Mouse (Mus musculus): Measurements from ENCODE around the gene Mad2l1bp. TPM values are rescaled to one million over a fixed set of nuclear protein-coding genes. Genes with fewer than 3 reads are reported as not detected.

Mad2l1bp gene
- total and polyA plus RNA-seq, 2 experiments: 3.7 to 12.9 TPM

DNA sequence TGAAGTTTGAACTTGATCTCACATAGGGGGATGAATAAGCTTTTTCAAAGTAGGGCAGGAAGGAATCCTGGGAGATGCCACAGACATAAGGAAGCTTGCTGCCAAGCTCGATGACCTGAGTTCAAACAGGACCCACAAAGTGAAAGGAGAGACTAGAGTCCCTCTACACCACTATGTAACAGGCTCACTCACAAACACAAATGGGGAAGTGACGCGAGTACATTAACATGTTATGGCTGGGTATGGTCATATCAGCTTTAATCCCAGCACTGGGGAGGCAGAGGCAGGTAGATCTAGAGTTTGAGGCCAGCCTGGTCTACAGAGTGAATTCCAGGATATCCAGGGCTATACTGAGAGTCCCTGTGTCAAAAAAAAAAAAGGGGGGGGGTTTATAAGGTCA lies 983 bp upstream of the Mad2l1bp start:
- DNase-seq (ENCODE audit: extremely low read depth, low read depth, low spot score): no peak
- no peak for TF ChIP-seq POLR2A (IDR thresholded peaks at IDR 0.05; ENCODE audit: extremely low read depth, insufficient read depth, low read length)
- TF ChIP-seq CTCF (IDR thresholded peaks at IDR 0.05; ENCODE audit: low read depth, low read length): no peak
- H3K27ac ChIP-seq (replicated peaks; ENCODE audit: insufficient read depth, low read depth, low read length): no peak overlapping the region
- WGBS: 93% methylated on average over 3 of the region's 3 CpGs
- H3K79me2 ChIP-seq (ENCODE audit: control insufficient read depth, insufficient read depth, low read length): peaks cover 7% of the 10 kb centered on the region; the same call in 1 of the 2 replicates
- H3K4me1 ChIP-seq (ENCODE audit: control insufficient read depth, insufficient read depth, low read length): peaks cover 9% of the 10 kb centered on the region
- no peak overlapping the region for H3K4me3 ChIP-seq (ENCODE audit: insufficient read depth, low read depth, low read length)
- no peaks in the 10 kb centered on the region for H3K36me3 ChIP-seq (ENCODE audit: control insufficient read depth, insufficient read depth, low read length)
- H3K27me3 ChIP-seq (ENCODE audit: control insufficient read depth, insufficient read depth, low read length): no peaks in the 10 kb centered on the region
- H3K9ac ChIP-seq (ENCODE audit: low read depth, low read length): no peak overlapping the region

DNA sequence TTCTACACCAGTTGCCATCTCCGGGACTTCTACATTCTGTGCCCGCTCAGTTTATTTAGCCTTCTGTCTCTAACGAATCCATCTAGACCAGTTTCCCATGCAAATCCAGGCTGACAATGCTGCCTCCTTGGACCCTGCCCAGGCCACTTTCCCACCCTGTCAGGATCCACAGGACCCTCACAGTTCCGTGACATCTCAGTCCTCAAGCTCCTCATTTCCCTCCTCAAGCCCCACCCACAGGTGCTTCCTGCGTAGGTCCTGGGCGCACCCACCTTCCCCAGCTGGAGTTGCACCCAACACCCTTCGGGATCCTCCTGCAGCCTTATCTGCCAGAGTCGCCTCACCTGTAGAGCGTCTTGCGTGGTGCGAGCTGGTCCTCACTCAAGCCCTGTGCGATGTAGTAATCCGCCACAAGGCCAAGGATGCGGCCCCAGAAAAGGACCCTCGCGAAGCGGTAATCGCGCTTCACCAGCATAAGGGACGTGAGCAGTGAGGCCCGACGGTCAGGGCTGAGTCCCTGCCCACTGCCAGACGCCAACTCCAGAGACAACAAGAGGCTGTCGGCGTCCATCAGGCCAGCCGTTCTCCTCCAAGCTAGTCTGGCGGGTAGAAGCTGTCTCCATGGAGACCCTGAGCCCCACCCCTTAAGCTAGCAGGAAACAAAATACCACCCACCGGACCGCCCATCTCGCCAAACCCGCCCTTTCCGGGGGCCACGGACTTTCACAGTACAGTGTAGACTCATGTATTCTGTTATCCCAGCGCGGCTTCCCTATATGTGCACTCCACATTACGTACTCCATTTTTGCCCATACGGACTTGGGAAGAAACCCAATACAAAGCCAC lies 9.6 kb downstream of the Mad2l1bp start, which contains the start of gene Rsph9:
TSS of gene Rsph9 (minus strand) at position 639 of the 846 bp plus-strand sequence.
- Histone ChIP-seq H3K9ac (ENCODE audit: low read depth, low read length) (peak within 1 kb of the TSS; percentile 20; the same call in 1 of the 2 replicates), H3K36me3 (ENCODE audit: control insufficient read depth, insufficient read depth, low read length) (peaks cover 14% of the 10 kb centered on the region), H3K4me3 (ENCODE audit: insufficient read depth, low read depth, low read length) (peak within 1 kb of the TSS; percentile 44), H3K4me1 (ENCODE audit: control insufficient read depth, insufficient read depth, low read length) (peaks cover 6% of the 10 kb centered on the region), H3K79me2 (ENCODE audit: control insufficient read depth, insufficient read depth, low read length) (no peaks in the 10 kb centered on the region), H3K27me3 (ENCODE audit: control insufficient read depth, insufficient read depth, low read length) (no peaks in the 10 kb centered on the region), H3K27ac (replicated peaks; ENCODE audit: insufficient read depth, low read depth, low read length) (no peak within 1 kb of the TSS)
- WGBS: 13% methylated on average over 37 of the region's 37 CpGs
- peak; percentile 44 for DNase-seq (ENCODE audit: extremely low read depth, low read depth, low spot score)
- no peak for TF ChIP-seq POLR2A (IDR thresholded peaks at IDR 0.05; ENCODE audit: extremely low read depth, insufficient read depth, low read length)
- no peak for TF ChIP-seq CTCF (IDR thresholded peaks at IDR 0.05; ENCODE audit: low read depth, low read length)

DNA sequence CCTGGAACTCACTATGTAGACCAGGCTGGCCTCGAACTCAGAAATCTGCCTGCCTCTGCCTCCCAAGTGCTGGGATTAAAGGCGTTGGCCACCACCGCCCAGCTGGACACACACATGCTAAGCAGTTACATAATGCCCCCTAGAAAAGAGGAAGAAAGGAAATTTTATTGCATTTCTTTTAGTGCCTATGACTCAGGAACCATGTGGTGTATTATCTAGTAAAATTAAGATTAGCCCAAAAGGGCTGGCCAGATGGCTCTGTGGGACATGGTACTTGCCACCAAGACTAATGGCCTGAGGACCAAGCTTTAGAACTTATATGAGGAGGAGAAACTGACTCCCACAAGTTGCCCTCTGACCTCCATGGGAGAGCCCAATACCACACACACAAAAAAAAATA lies 13.5 kb downstream of the Mad2l1bp start:
- no peaks in the 10 kb centered on the region for H3K36me3 ChIP-seq (ENCODE audit: control insufficient read depth, insufficient read depth, low read length)
- WGBS: 94% methylated on average over 3 of the region's 3 CpGs
- no peak for DNase-seq (ENCODE audit: extremely low read depth, low read depth, low spot score)
- H3K27ac ChIP-seq (replicated peaks; ENCODE audit: insufficient read depth, low read depth, low read length): peak overlapping the region; percentile 62; the same call in 1 of the 2 replicates
- no peaks in the 10 kb centered on the region for H3K79me2 ChIP-seq (ENCODE audit: control insufficient read depth, insufficient read depth, low read length)
- H3K4me3 ChIP-seq (ENCODE audit: insufficient read depth, low read depth, low read length): no peak overlapping the region
- no peak for TF ChIP-seq POLR2A (IDR thresholded peaks at IDR 0.05; ENCODE audit: extremely low read depth, insufficient read depth, low read length)
- TF ChIP-seq CTCF (IDR thresholded peaks at IDR 0.05; ENCODE audit: low read depth, low read length): no peak
- peaks cover 10% of the 10 kb centered on the region; the same call in 1 of the 2 replicates for H3K4me1 ChIP-seq (ENCODE audit: control insufficient read depth, insufficient read depth, low read length)
- no peak overlapping the region for H3K9ac ChIP-seq (ENCODE audit: low read depth, low read length)
- no peaks in the 10 kb centered on the region for H3K27me3 ChIP-seq (ENCODE audit: control insufficient read depth, insufficient read depth, low read length)

DNA sequence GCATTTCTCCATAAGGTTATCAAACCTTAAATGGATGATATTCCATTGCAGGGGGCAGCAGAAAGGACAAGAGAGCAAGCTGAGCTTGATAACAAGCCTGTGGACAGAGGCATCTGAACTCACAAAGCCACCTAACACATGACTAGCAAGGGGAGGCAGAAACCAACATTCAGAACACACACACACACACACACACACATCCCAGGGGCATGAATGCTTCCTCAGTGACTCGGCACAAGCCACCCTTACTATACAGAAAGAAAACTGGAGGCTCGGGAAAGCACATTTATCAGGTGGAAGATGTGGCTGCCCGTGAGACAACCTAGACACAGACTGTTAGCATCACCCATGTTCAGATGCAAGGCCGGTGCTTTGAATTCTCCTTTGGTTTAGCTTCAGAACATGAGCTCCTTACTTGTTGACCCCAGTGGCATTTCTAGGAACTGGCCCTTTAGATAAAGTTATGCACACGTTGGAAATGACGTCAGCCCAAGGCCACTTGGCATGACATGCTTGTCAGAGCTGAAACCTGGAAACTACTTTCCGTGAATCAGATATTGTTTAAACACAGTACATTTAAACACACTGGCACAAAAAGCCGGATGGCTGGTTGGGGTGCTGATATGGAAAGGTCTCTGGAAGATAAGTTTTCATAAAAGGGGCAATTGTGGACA lies 14.7 kb downstream of the Mad2l1bp start:
- H3K9ac ChIP-seq (ENCODE audit: low read depth, low read length): no peak overlapping the region
- H3K27ac ChIP-seq (replicated peaks; ENCODE audit: insufficient read depth, low read depth, low read length): no peak overlapping the region; the same call in 1 of the 2 replicates
- no peaks in the 10 kb centered on the region for H3K36me3 ChIP-seq (ENCODE audit: control insufficient read depth, insufficient read depth, low read length)
- H3K79me2 ChIP-seq (ENCODE audit: control insufficient read depth, insufficient read depth, low read length): no peaks in the 10 kb centered on the region
- WGBS: 36% methylated on average over 8 of the region's 8 CpGs
- H3K4me3 ChIP-seq (ENCODE audit: insufficient read depth, low read depth, low read length): no peak overlapping the region
- peak; percentile 57 for DNase-seq (ENCODE audit: extremely low read depth, low read depth, low spot score)
- no peaks in the 10 kb centered on the region for H3K27me3 ChIP-seq (ENCODE audit: control insufficient read depth, insufficient read depth, low read length)
- H3K4me1 ChIP-seq (ENCODE audit: control insufficient read depth, insufficient read depth, low read length): peaks cover 10% of the 10 kb centered on the region; the same call in 1 of the 2 replicates
- TF ChIP-seq CTCF (IDR thresholded peaks at IDR 0.05; ENCODE audit: low read depth, low read length) (no peak), POLR2A (IDR thresholded peaks at IDR 0.05; ENCODE audit: extremely low read depth, insufficient read depth, low read length) (no peak)

DNA sequence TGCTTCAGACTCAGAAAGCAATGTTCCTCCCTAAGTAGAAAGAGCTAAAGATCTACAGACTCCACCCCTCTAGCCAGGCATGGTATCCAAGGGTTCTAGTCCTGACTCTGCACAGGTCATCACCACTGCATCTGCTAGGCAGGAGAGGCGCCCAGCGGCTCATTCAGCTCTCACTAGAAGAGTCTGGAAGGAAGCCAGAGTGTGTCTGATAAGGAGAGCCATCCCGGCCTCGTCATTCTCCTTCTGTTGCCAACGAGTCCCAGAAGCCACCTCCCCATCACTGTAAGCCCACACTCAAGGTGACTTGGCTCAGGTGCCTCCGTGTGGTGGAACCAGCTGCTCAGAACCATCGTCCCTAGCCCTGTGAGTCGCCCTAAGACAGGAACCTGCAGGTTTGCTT lies 20.5 kb downstream of the Mad2l1bp start:
- no peak overlapping the region for H3K9ac ChIP-seq (ENCODE audit: low read depth, low read length)
- H3K4me3 ChIP-seq (ENCODE audit: insufficient read depth, low read depth, low read length): no peak overlapping the region
- H3K79me2 ChIP-seq (ENCODE audit: control insufficient read depth, insufficient read depth, low read length): no peaks in the 10 kb centered on the region
- no peak for DNase-seq (ENCODE audit: extremely low read depth, low read depth, low spot score)
- no peaks in the 10 kb centered on the region for H3K36me3 ChIP-seq (ENCODE audit: control insufficient read depth, insufficient read depth, low read length)
- no peaks in the 10 kb centered on the region for H3K27me3 ChIP-seq (ENCODE audit: control insufficient read depth, insufficient read depth, low read length)
- H3K27ac ChIP-seq (replicated peaks; ENCODE audit: insufficient read depth, low read depth, low read length): no peak overlapping the region
- TF ChIP-seq CTCF (IDR thresholded peaks at IDR 0.05; ENCODE audit: low read depth, low read length) (no peak), POLR2A (IDR thresholded peaks at IDR 0.05; ENCODE audit: extremely low read depth, insufficient read depth, low read length) (no peak)
- H3K4me1 ChIP-seq (ENCODE audit: control insufficient read depth, insufficient read depth, low read length): no peaks in the 10 kb centered on the region
- WGBS: 67% methylated on average over 8 of the region's 8 CpGs
